Mouse (Mus musculus) bone marrow, adult 2 months (tissue): ENCODE data around the gene Abhd12b.

Experiments used
- CTCF ChIP-seq: fragments of 200-500 bp; IDR thresholded peaks from 2 replicates; pipeline ENCODE4 v1.5.1; 2011; ENCODE audit warnings: low read length, control low read depth; ENCODE audit not compliant: control insufficient read depth, insufficient read depth
- POLR2A ChIP-seq: fragments of 200-500 bp; IDR thresholded peaks from 2 replicates; pipeline ENCODE4 v1.6.1; 2011; ENCODE audit warnings: low read depth, mild to moderate bottlenecking, control low read depth, low read length, borderline replicate concordance; ENCODE audit not compliant: control insufficient read depth

- TF ChIP-seq POLR2A: no peak
- TF ChIP-seq CTCF: no peak
These were observed 49.0 kb upstream of the Abhd12b start for GRCm38 (mm10) chr12:70104776-70105420.
